Mouse (Mus musculus): Measurements from ENCODE around the gene Gramd1a.
A peak's percentile ranks its signal among the peaks of the same experiment; 100 is the strongest.

Gramd1a gene

DNA sequence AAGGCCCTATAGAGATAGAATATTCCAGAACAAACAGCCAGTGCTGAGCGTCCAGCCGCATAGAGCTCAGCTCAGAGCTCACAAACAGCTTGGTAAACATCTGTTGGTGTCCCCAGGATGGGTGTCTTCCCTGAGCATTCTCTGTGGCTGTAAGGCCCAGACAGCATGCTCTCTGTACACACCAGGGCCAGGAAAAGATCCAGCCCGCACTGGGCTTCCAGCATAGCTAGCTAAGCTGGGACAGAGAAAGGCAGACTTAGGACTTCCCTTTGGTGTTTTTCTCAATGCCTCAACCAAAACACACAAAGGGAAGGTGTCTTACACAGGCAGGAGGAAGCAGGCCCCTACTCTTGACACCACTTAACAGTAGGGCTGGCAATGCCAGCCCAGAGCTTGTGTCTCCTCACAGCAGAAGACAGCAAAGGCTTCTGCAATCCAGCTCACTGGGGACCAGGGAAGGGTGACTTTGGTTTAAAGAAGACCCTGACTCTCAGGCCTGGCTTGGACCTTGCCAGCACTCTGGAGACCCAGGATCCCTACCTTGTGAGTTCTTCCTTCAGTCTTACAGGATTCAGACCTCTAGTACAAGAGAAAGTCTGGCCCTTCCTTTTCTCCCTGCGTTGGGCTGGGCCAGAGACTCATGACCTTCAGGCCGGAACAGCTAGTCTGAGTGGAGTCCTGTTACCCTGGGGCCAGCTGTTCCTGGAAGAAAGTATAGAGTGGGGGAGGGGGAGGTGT lies at the start of gene Gramd1a:
Gene Gramd1a (minus strand): TSS at position 601 of the 738 bp plus-strand sequence.
- DNase-seq (ENCODE audit: low read depth, low spot score), result no peak

DNA sequence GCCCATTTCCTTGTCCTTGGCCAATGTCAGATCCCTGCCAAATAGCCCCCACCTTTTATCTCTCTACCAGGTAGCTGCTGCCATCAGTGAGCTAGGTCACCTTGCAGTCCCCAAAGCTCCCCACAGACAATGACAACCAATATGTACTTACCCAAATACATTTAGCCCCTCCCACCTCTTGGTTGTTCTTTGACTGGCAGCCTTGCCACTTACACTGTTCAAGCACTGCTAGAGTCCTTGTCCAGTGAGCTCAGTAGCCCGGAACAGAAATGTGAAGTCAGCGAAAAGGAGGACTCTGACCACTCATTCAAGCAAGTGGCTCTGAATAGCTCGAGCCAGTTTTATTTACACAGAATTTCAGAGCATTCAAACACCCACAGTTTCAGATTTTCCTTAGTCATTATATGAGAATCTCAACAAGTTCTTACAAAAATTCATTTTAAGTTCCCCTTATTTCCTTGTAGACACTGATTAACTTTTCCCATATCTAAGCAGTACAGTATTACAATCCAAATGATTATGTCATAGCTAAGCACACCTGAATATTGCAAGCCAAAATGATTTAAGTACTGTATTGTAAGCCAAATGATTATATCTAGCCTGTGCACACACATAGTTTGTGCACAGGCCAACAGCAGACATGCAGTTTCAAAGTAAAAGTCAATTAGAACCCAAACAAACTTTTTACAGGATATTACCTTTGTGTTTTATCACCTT lies 40.1 kb upstream of the Gramd1a start:
- no peak for DNase-seq (ENCODE audit: low read depth, low spot score)

DNA sequence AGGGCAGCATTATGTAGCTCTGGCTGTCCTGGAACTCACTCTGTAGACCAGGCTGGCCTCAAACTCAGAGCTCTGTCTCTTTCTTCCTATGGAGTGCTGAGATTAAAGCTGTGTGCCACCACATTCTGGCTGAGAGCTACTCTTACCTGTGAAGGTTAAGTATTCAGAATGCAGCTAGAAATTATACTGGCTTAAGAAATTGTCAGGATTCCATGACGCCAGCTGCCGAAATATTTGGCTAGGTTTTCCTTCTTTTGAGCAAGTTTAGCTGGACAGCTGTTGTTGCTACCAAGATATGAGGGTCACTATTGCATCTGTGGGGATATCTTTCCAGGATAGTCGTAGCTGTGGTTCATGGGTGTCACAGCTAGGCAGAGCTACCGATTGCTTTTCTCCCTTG lies 29.0 kb upstream of the Gramd1a start:
- DNase-seq (ENCODE audit: low read depth, low spot score), result no peak

DNA sequence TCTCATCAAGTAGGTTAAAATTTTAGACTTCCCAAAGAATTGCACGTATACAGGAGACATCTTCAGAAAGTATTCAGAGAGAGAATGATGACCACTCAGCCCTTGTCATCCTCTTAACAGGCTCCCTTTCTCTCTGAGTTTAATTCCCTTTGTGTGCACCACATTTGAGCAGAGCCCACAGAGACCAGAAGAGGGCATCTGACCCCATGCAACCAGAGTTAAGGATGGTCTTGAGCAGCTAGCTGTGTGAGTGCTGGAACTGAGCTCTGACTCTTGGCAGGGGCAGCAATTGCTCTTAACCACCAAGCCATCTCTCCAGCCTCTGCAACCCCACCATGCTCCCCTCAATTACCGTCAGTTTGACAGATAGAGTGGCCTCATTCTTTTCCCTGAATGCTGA lies 27.2 kb upstream of the Gramd1a start:
- no peak for DNase-seq (ENCODE audit: low read depth, low spot score)

DNA sequence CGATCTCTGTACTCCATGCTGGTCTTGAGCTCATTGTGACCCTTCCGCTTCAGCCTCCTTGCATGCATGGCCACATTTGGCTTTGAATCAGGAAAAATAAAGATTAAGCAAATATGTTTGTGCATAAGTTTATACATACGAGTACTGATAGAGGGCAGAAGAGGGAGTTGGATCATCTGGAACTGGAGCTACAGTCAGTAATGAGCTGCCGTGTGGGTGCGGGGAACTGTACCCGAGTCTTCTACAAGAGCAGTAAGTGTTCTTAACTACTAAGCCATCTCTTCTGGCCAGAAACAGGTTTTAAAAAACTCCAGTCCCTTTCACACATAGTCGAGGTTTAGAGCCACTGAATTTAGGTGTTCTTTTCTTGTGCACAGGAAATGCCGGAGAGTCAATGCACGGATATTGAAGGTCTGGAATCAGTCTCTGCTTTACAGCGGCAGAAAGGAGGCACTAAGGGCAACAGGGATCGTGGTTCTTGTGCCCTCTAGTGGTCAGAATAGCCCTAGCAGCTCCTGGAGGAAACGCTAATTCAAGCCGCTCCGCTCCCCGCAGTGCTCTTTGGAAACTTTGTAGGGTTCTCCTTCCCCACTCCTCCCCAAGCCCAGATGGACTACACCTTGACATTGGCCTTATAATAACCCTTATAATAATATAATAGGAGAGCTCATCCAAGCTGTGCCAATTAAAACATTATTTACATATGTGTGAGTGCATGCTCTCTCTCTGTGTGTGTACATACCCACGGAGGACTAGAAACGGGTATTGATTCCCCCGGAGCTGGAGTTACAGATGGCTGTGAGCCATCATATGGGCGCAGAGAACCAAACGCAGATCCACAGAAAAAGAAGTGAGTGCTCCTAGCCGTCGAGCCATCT lies 21.4 kb upstream of the Gramd1a start:
- DNase-seq (ENCODE audit: low read depth, low spot score), result peak; percentile 42

DNA sequence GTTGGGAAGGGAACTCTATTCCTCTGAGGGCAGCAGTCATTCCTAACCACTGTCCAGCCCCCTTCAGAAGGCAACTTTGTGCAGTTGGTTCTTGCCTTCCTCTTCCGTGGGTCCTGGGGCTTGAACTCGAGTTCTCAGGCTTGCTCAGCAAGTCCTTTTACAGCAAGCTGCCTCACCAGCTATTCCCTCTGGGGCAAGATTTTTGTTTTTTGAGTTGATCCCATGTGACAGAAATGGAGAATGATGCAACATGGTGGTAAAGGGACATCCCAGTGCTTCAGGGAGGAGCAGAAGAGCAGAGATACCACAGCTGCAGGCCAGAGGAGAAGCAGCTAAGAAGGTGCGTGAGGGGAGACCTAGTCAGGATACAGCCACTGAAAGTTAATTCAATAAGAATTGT lies 19.4 kb upstream of the Gramd1a start:
- no peak for DNase-seq (ENCODE audit: low read depth, low spot score)

DNA sequence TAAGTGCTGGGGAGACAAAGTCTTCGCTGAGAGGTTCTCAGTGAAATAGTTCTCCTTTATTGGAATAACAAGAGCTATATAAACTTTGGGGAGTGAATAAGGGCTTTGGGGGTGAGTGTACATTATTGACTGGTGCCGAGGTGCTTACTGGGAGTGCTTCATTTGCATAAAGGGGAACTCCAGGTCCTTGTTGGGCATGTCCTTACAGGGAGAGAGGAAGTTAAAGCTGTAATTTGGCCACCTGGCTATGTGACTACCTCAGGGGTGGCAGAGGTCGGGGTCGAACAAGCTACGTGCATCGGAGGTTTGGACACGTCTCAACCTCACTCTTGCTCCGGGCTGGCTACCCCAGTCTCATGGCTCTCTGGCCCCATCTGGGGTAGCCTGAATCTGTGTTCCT lies 18.8 kb upstream of the Gramd1a start:
- DNase-seq (ENCODE audit: low read depth, low spot score), result no peak

DNA sequence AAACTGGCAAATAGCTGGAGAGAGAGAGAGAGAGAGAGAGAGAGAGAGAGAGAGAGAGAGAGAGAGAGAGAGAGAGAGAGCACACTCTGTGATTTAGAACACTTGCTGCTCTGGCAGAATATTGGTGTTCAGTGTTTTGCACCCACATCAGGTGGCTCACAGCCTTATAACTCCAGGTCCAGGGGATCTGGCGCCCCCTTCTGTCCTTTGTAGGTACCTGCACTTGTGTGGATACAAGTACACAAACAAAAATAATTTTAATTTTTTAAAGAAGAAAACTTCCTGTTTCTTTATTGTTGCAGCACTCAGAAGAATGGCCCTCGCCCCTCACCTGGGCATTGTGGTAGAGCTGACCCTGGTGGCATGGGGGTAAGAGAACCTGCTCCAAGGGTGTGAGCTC lies 16.5 kb upstream of the Gramd1a start:
- no peak for DNase-seq (ENCODE audit: low read depth, low spot score)

DNA sequence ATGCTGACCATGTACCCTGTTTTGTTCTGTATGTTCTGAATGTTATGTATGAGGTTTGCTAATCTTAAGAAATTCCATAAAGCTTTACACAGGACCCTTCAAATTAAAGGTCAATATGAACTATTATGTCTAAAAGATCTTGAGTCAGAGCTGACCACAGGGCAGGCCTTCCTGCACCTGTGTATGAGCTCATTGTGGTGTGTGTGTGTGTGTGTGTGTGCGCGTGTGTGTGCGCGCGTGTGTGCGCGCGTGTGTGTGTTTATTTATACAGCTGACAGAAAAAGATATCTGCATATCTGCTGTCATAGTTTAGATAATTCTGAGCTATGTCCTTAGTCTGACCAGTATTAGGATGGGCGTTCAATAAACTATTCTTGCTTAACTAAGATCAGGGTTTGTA lies 14.8 kb upstream of the Gramd1a start:
- no peak for DNase-seq (ENCODE audit: low read depth, low spot score)

DNA sequence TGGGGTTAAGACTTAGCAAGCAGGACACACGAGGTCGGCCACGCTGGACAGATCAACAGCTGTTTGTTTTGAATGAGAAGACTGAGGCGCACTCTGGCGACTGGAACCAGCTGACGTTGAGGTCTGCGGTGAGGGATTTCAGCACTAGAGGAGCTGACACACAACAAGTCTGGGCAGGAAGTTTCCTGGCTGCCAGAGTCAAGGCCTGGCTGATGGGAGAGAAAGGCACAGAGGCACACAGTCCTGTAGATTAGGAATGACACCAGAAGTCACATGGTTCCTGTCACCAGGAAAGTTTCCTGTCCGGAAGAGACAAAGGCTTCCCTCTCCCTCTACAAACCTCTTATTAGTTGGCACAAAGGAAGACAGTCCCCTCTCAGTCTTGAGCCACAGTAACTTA lies 12.7 kb upstream of the Gramd1a start:
- no peak for DNase-seq (ENCODE audit: low read depth, low spot score)

DNA sequence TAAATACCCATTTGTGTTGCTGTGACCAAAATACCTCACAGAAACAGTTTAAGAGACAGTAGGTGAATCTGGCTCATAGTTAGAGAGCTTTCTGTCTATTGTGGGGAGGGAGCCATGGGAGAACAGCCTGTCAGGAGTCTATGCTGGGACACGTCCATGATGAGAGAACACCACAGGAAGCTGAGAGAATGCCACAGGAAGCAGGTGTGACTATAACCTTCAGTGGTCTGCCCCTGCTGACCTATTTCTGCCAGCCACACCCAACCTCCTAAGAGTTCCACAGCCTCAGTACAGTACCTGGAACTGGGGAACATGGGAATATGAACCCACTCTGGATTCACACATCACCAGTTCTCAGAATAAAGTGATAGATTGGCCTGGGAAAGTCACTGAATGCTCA lies 9.1 kb upstream of the Gramd1a start:
- no peak for DNase-seq (ENCODE audit: low read depth, low spot score)

DNA sequence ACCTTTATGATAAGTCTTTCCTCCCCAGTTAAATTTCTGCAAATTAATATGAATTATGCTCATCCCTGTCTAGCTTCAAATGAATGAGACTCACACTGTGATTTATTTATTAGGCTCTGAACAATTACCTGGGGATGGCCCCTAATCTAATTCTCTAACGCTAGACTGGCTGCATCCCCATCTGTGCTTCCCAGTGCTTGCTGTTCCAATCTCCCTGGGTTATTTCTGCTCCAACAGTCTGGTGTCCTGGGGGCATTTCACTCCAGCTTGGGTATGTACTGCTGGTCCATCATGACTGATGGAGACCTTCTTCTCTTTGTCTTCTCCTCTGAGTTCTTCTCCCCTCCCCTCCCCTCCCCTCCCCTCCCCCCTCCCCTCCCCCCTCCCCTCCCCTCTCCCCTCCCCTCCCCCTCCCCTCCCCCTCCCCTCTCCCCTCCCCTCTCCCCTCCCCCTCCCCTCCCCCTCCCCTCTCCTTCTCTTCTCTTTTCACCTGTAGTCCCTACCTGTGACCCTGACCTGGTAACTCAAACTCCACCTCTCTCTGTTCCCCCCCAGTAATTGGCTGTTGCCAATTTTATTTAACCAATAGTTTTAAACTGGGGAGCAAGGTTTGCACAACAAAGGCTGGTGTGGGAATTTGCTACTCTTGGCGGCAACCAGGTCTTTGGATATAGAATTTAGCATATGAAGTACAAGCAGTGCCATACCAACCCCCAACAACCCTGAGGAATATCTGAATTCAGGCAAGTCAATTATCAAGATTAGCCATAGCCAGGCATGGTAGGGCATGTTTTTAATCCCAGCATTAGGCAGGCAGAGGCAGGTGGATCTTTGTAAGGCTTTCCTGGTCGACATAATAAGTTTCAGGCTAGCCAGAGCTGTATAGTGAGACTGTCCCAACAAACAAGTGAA lies 8.2 kb upstream of the Gramd1a start:
- no peak for DNase-seq (ENCODE audit: low read depth, low spot score)

DNA sequence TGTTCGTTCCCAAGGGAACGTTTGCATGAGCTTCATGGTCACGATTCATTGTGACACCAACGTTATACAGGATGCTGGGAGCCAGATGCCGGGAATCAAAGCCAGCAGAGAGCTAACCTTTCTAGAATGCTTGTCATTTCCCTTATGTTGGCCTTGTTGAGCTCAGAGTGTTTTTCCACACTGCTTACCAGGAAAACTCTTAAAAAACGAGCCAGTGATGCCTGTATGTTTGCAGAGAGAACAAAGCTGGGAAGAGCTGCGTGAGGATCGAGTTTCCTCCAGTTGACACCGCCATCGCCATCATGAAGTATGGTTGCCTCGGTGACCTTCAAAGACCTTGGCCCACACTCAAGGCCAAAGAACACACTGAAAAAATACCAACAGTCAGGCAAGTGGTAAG lies 6.6 kb upstream of the Gramd1a start:
- DNase-seq (ENCODE audit: low read depth, low spot score), result no peak

DNA sequence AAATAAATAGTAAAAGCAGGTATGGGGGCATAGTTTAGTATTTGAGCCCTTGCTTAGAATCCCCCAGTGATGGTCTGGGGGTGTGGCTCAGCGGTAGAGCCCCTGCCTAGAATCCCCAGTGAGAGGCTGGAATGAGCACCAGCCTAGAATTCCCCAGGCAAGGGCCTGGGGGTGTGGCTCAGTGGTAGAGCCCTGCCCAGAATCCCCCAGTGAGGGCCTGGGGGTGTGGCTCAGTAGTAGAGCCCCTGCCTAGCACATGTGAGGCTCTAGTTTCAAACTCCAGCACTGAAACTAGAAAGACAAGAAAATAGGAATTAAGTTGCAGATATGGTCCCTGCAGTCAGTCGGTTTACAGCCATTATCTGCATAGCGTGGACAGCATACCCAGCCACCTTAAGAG lies 6.1 kb upstream of the Gramd1a start:
- DNase-seq (ENCODE audit: low read depth, low spot score), result no peak

DNA sequence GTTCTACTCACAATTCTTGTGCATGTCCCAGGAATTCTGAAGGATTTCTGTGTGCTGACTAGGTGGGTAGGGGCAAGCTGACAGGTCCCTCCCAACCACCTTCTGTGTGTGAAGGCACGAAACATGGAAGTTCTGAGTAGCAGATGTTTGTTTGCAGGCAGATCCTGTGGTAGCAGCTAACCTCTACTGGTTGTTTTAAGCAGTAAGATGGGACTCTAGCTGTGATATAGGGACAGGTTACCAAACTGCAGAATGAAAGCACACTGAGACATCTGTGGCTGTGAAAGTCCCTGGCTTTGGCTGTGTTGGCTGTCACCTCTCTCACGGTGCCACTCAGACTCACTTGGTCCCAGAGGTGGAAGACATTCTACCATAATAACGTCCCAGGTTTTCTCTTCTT lies 5.5 kb upstream of the Gramd1a start:
- DNase-seq (ENCODE audit: low read depth, low spot score), result no peak

DNA sequence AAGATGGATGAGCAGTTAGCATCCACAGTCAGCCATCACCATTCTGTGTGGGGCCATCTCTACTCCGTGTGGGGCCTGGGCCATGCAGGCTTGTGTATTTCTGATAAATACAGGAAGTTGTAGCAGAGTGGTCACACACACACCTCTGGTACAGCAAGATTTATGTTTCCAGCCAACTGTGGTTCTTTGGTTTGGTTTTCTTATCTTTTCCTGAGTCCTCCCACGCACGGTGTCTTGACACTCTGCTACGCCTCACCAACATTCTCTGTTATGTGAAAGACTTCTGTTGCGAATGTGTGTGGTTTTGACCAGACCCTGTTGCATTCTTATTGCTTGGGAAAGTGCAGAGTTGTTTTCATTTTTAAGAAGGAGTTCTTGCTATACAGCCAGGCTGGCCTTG lies 5.1 kb upstream of the Gramd1a start:
- no peak for DNase-seq (ENCODE audit: low read depth, low spot score)

DNA sequence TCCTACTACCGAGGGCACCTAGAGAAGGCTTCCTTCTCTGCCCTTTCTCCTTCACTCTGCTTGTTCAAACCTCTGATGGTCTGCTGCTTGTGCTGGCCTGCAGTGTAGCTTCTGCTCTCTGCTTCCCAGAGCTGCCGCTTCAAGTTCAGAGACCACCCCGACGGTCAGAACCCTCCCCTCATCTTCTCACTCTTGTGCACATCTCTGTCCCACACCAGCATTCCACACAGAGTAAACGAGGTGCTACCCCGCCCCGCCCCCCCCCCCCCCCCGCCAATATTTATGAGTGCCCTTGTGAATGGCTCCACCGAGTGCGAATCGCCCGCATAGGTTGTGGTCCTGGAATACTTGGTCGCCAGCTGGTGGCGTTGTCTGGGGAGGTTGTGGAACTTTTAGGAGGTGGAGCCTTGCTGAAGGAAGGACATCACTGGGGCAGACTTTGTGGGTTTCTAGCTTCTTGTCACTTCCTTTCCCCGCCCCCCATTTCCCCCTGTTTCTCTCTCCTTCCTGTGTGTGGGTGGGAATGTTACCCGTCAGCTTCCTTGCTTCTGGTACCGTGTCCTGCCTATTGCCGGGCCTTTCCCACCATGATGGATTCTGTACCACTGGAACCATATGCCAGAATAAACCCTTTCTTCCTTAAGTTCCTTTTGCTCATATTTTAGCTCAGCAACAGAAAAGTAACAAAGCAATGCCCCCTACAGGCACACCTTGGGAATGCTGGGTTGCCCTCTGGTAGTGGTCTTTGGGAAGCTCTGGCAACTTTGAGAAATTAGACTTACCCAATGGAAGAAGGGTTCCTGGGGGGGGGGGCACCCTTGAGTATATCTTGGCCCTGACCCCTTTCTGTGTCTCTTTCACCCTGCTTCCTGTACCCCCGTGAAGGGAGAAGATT lies 585 bp upstream of the Gramd1a start:
- no peak for DNase-seq (ENCODE audit: low read depth, low spot score)

DNA sequence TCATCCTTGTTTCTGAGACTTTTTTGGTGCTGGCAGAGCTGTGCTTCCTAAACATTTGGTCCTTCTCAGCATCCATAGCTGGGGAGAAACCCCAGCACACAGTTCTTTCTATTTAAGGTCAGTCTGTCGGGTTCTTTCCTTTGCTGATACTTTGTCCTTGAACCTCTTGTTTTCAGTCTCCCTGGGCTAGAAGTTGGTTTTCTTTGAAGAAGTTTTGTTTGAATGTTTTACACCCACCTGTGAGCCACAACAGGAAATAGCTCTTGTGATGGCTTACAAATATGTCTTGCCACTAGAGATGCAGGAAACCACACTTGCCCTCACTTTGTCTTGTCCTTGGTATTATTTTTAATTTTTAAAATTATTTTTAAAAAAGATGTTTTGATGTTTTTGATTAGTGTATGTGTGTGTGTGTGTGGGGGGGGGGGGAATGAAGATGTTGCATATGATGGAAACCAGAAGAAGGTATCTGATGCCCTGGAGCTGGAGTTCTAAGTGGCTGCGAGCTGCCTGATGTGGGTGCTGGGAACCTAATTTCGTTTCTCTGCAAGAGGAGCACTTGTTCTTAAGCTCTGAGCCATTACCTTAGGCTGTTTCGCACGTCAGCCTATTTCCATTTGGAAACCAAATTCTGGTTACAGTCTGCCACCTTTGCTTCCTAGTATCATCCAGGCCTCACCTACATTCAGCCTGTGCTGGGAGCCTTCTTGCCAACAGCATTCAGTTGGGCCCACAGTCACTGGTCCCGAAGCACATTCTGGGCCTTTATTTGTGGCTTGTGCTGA lies 2.0 kb downstream of the Gramd1a start:
- no peak for DNase-seq (ENCODE audit: low read depth, low spot score)
